Mouse (Mus musculus): ENCODE measurements around the gene Bloc1s6.

GRCm38 (mm10) chr2:122719232-122719631 is 19.1 kb upstream of the Bloc1s6 start:
- TF ChIP-seq GATA1 (IDR thresholded peaks at IDR 0.05; ENCODE audit: borderline replicate concordance, low read length) (no peak), FLI1 (IDR thresholded peaks at IDR 0.05; ENCODE audit: low read length) (no peak)
